Mouse (Mus musculus) neural tube, embryonic 14.5 days (tissue): ENCODE results near the gene Zfp3. TPM values are rescaled to one million over a fixed set of nuclear protein-coding genes. Genes with fewer than 3 reads are reported as not detected.

Experiments
- ATAC-seq: fragments of 200-750 bp; cut with Nextera tagmentation; 2 replicates; pipeline ENCODE4 v1.8.0; 2017; ENCODE audit warnings: low read depth, mild to moderate bottlenecking, moderate TSS enrichment, moderate library complexity
- H3K27ac ChIP-seq: fragments of 300-500 bp; sonication (generic); 2 replicates; pipeline ENCODE4 v1.5.1; 2014; ENCODE audit warnings: low read depth, mild to moderate bottlenecking, control low read depth, low read length, moderate library complexity, mixed read lengths
- H3K27me3 ChIP-seq: fragments of 300-500 bp; sonication (generic); 2 replicates; pipeline ENCODE4 v1.6.1; 2014; ENCODE audit warnings: low read length; ENCODE audit not compliant: control insufficient read depth, insufficient read depth
- H3K36me3 ChIP-seq: fragments of 300-500 bp; sonication (generic); 2 replicates; pipeline ENCODE4 v1.6.1; 2014; ENCODE audit warnings: low read length, mixed read lengths; ENCODE audit not compliant: control insufficient read depth, insufficient read depth
- H3K4me1 ChIP-seq: fragments of 300-500 bp; sonication (generic); 2 replicates; pipeline ENCODE4 v1.6.1; 2014; ENCODE audit warnings: low read length; ENCODE audit not compliant: control insufficient read depth, insufficient read depth
- H3K4me2 ChIP-seq: fragments of 300-500 bp; sonication (generic); 2 replicates; pipeline ENCODE4 v1.6.1; 2014; ENCODE audit warnings: mild to moderate bottlenecking, low read depth, low read length, control low read depth
- H3K4me3 ChIP-seq: fragments of 300-500 bp; sonication (generic); 2 replicates; pipeline ENCODE4 v1.5.1; 2014; ENCODE audit warnings: low read depth, low read length, control low read depth, mixed read lengths
- H3K9ac ChIP-seq: fragments of 300-500 bp; sonication (generic); replicated peaks from 2 replicates; pipeline ENCODE4 v1.6.1; 2014; ENCODE audit warnings: low read depth, mild to moderate bottlenecking, control low read depth, low read length, mixed read lengths
- H3K9me3 ChIP-seq: fragments of 300-500 bp; sonication (generic); 2 replicates; pipeline ENCODE4 v1.6.1; 2016; ENCODE audit warnings: low read length; ENCODE audit not compliant: control insufficient read depth
- WGBS: fragments of 180-500 bp; shearing (Covaris S2); extraction: QIAGEN DNeasy Blood & Tissue Kit; methylation state at CpG from one replicate; pipeline ENCODE4 v1.1.7; 2014; 5-methylcytosine and 5-hydroxymethylcytosine counted together
- polyA plus RNA-seq: library from polyadenylated mRNA; unstranded; fragments of >200 nt; fragmentation: Nextera tagmentation; extraction: Ambion mirVana; gene quantifications from 2 replicates; pipeline ENCODE4 v1.2.1, GENCODE M21; 2014

Zfp3 gene
- polyA plus RNA-seq, 1 experiment from 2014 or later: 19.8 TPM

DNA sequence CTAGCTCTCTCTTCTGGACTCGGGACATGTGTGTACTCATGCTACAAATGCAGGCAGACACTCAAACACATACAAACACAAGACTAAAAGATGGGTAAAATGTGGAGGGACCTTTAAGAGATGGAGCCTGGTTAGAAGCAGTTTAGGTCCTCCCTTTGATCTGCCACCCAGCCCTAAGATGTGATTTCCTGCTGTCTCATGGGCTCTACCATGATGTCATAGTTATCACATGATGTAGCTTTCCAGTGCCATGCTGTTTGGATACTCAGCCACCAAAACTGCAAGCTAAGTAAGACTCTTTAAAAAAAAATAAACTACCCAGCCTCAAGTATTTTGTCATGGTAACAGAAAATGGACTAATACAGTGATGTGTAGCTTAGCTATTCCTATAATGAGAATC, 28.4 kb downstream of the Zfp3 start:
- no peak overlapping the region for H3K4me2 ChIP-seq
- WGBS: 91% methylated on average over 1 of the region's 1 CpGs

DNA sequence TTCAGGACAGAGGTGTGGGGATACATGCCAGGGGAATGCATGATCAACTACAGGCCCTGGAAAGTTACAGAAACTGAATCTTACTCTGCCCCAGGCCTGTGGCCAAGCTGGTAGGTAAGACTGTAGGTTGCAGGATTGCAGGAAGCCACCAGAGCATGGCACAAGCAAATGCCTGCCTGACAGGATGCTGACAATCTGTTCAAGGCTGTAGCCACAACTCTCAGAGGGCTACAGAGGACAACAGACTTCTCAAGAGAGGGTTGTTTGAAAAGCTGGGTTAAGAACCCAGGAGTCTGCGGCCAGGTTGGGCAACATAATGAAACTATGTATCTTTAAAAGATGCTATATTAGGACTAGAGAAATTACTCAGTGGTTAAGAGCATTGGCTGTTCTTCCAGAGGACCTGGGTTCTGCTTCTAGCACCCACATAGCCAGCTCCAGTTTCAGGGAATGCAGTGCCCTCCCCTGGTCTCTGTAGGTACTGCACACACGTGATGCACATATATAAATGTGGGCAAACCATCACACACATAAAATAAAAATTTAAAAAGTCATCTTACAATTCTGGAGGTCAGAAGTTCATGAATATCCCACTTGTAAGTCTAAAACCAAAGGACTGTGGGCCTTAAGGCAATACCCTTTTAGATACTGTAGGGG, 38.3 kb downstream of the Zfp3 start:
- no peak overlapping the region for H3K4me2 ChIP-seq
- no peaks in the 10 kb centered on the region for H3K27me3 ChIP-seq
- no peaks in the 10 kb centered on the region for H3K36me3 ChIP-seq
- H3K4me3 ChIP-seq: no peak overlapping the region
- no peak overlapping the region for H3K27ac ChIP-seq
- no peaks in the 10 kb centered on the region for H3K4me1 ChIP-seq
- 96% methylated on average over 2 of the region's 2 CpGs for WGBS
- no peak overlapping the region for H3K9ac ChIP-seq
- H3K9me3 ChIP-seq: no peaks in the 10 kb centered on the region
- no peak for ATAC-seq

More for the DNA sequence above, 28.4 kb downstream of the Zfp3 start:
- H3K9ac ChIP-seq: no peak overlapping the region
- ATAC-seq: no peak
- H3K27me3 ChIP-seq: no peaks in the 10 kb centered on the region
- H3K4me3 ChIP-seq: no peak overlapping the region
- no peaks in the 10 kb centered on the region for H3K4me1 ChIP-seq
- no peaks in the 10 kb centered on the region for H3K36me3 ChIP-seq
- no peaks in the 10 kb centered on the region for H3K9me3 ChIP-seq
- no peak overlapping the region for H3K27ac ChIP-seq

DNA sequence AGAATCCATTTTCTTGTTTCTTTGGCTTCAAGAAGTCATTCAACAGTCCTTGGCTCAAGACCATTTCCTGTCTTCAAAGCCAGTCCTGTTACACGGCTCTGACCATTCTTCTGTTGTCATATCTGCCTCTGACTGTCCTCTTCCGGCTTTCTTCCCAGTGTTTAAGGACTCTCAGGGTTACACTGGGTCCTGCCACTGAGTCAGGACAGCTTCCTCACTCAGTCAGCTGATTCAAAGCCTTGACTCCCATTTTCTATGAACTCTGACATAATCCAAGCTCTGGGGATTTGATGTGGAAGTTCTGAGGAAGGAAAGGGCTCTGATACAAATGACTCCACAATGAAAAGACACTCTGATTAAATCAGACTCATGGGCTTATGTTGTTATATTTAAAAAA, 38.9 kb downstream of the Zfp3 start:
- no peak overlapping the region for H3K4me3 ChIP-seq
- no peak overlapping the region for H3K9ac ChIP-seq
- H3K27ac ChIP-seq: no peak overlapping the region
- H3K4me1 ChIP-seq: no peaks in the 10 kb centered on the region
- 85% methylated on average over 2 of the region's 2 CpGs for WGBS
- H3K4me2 ChIP-seq: no peak overlapping the region
- ATAC-seq: no peak
- no peaks in the 10 kb centered on the region for H3K27me3 ChIP-seq
- H3K36me3 ChIP-seq: no peaks in the 10 kb centered on the region
- no peaks in the 10 kb centered on the region for H3K9me3 ChIP-seq

DNA sequence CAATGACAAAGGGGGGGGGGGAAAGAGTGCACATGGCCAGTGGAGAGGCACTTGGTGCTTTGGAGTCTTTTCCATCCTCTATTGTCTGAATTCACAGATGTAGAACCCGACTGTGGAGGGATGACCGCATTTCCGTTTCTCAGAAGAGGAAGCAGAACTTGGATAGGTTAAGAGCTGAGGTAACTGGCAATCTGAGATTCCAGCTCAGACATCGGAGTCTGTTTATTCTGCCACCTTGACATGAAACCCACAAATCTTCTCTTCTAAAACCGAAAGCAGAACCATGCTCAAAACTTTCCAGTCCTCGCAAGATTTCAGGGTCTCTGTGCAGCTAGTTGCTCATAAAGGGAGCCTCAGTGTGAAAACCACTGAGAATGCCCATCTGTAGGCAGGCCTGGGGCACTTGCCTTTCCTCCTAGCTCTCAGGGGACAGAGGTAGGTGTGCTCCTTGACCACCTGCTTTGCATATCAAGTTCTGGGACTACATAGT, 39.7 kb downstream of the Zfp3 start:
- Histone ChIP-seq H3K27me3 (no peaks in the 10 kb centered on the region), H3K4me3 (no peak overlapping the region), H3K36me3 (no peaks in the 10 kb centered on the region), H3K27ac (no peak overlapping the region), H3K4me2 (no peak overlapping the region), H3K9me3 (no peaks in the 10 kb centered on the region), H3K4me1 (no peaks in the 10 kb centered on the region), H3K9ac (no peak overlapping the region)
- 88% methylated on average over 6 of the region's 6 CpGs for WGBS
- no peak for ATAC-seq

DNA sequence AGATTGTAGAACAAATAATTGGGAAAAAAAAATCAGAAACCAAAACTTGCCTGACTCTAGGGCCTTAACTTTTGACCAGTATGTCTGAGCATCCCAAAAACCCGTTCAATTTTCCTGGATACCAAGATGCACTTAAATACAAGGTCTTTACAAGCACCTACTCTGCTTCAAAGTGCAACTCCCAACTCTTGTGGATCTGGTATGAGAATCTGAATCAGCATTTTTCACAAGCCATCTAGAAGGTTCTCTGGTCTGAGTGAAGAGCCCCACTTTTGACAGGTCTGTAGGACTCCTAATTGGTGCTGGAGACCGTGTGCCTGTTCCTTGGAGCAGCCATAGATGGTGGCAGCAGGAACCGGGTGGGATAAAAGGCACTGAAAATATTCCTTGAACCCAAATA, 40.4 kb downstream of the Zfp3 start:
- no peaks in the 10 kb centered on the region for H3K9me3 ChIP-seq
- H3K27me3 ChIP-seq: no peaks in the 10 kb centered on the region
- H3K4me1 ChIP-seq: no peaks in the 10 kb centered on the region
- 83% methylated on average over 3 of the region's 3 CpGs for WGBS
- H3K4me3 ChIP-seq: no peak overlapping the region
- no peak for ATAC-seq
- H3K36me3 ChIP-seq: no peaks in the 10 kb centered on the region
- H3K27ac ChIP-seq: no peak overlapping the region
- H3K9ac ChIP-seq: no peak overlapping the region
- no peak overlapping the region for H3K4me2 ChIP-seq

DNA sequence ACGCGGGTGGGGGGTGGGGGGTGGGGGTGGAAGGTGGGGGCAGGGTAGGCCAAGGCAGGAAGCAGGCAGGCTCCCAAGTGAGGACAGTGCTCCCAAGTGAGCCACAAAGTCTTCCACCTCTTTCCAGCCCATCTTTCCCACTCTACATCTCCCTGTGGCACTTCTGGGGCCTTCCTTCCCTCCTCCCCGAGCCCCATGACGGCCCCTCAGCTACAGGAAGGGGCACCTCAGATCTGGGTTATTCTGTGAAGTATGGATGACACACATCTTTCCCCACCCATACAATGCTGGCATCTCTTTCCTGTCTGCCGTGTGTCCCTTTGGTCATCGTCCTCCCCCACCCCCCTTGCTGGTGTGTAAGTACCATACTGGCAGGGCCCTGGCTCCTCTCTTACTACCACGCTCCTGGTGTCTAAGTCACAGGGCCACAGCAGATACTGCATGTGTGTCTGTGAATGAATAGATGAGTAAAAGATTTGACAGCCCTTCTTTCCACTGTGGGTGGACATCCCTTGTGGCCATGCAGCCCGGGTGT, 41.7 kb downstream of the Zfp3 start:
- no peak for ATAC-seq
- no peaks in the 10 kb centered on the region for H3K27me3 ChIP-seq
- no peak overlapping the region for H3K4me2 ChIP-seq
- WGBS: 84% methylated on average over 7 of the region's 8 CpGs
- no peaks in the 10 kb centered on the region for H3K36me3 ChIP-seq
- no peaks in the 10 kb centered on the region for H3K9me3 ChIP-seq
- H3K9ac ChIP-seq: no peak overlapping the region
- no peaks in the 10 kb centered on the region for H3K4me1 ChIP-seq
- no peak overlapping the region for H3K4me3 ChIP-seq
- H3K27ac ChIP-seq: no peak overlapping the region

DNA sequence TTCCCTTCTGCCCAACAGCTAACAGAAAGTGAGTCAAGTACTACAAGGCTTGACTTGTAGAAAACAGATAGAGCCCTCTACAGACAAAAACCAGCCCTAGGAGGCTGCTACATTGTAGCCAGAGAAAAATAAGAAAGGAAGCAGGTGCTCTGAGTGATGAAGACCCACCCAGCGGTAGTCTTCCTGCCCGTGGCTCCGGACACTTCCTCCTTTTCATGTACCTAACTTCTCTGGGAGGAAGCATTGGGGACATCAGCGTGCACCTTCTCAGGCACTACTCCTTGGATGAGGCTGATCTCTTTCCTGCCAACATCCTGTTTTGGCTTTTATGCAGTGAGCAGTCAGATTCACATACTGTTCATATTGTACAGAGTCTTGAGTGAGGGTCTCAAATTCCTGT, 42.7 kb downstream of the Zfp3 start:
- Histone ChIP-seq H3K4me1 (no peaks in the 10 kb centered on the region), H3K4me3 (no peak overlapping the region), H3K36me3 (no peaks in the 10 kb centered on the region), H3K9me3 (no peaks in the 10 kb centered on the region), H3K9ac (no peak overlapping the region), H3K27ac (no peak overlapping the region), H3K4me2 (no peak overlapping the region), H3K27me3 (no peaks in the 10 kb centered on the region)
- WGBS: 86% methylated on average over 4 of the region's 4 CpGs
- no peak for ATAC-seq

DNA sequence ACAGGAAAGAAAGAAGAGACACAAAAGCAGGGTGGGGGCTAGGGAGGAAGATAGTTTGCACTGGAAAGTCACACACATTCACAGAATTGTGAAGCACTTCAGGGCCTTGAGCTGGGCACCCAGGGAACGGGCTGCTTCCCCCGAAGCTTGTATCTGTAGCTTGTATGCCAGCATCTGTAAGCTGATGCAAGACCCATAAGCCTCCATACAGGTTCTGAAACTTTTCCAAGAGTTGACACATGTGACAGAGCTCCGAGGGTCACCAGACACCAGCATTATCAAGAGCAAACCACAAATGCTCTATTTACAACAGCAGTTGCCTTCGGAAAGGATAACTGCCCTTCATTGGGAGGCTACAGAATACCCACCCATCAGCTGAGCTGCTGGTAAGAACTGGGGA, 43.6 kb downstream of the Zfp3 start:
- no peaks in the 10 kb centered on the region for H3K36me3 ChIP-seq
- H3K9ac ChIP-seq: no peak overlapping the region
- H3K27ac ChIP-seq: no peak overlapping the region
- H3K4me1 ChIP-seq: no peaks in the 10 kb centered on the region
- H3K27me3 ChIP-seq: no peaks in the 10 kb centered on the region
- no peak for ATAC-seq
- WGBS: 83% methylated on average over 4 of the region's 4 CpGs
- H3K4me3 ChIP-seq: no peak overlapping the region
- no peaks in the 10 kb centered on the region for H3K9me3 ChIP-seq
- H3K4me2 ChIP-seq: no peak overlapping the region

DNA sequence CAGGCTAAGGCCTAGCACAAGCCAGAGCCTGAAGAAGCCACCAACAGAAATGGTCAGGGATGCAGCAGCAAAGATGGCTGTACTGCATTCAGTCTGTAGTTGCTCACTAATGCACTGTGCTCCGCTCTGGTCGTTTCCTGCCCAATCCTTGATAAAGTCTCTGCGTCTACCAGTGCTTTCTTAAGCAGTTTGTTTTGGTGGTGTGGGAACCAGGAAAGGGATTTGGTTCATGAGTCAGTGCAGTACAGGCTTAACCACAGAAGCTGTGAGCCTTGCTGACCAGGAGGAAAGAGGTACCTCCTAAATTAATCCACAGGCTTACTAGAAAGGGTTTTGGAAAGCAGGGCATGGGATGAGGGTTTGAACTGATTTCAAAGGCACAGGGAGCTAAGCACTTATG, 44.1 kb downstream of the Zfp3 start:
- 87% methylated on average over 3 of the region's 3 CpGs for WGBS
- no peaks in the 10 kb centered on the region for H3K4me1 ChIP-seq
- H3K4me2 ChIP-seq: no peak overlapping the region
- no peak overlapping the region for H3K9ac ChIP-seq
- no peak overlapping the region for H3K27ac ChIP-seq
- ATAC-seq: no peak
- no peaks in the 10 kb centered on the region for H3K9me3 ChIP-seq
- H3K36me3 ChIP-seq: no peaks in the 10 kb centered on the region
- H3K27me3 ChIP-seq: no peaks in the 10 kb centered on the region
- no peak overlapping the region for H3K4me3 ChIP-seq
